Mouse (Mus musculus) midbrain, embryonic 16.5 days (tissue): ENCODE measurements around the gene Il18rap. TPM values are rescaled to one million over a fixed set of nuclear protein-coding genes. Genes with fewer than 3 reads are reported as not detected.
A peak's percentile ranks its signal among the peaks of the same experiment; 100 is the strongest.

Source experiments
- ATAC-seq: fragments of 200-750 bp; cut with Nextera tagmentation; 2 replicates; pipeline ENCODE4 v1.8.0; 2017; ENCODE audit warnings: moderate TSS enrichment
- H3K27ac ChIP-seq: fragments of 300-500 bp; sonication (generic); 2 replicates; pipeline ENCODE4 v1.5.1; 2014; ENCODE audit warnings: mild to moderate bottlenecking, low read length, mixed read lengths
- H3K27me3 ChIP-seq: fragments of 300-500 bp; sonication (generic); 2 replicates; pipeline ENCODE4 v1.6.1; 2014; ENCODE audit warnings: low read depth, low read length, mixed read lengths; ENCODE audit not compliant: control insufficient read depth, insufficient read depth
- H3K36me3 ChIP-seq: fragments of 300-500 bp; sonication (generic); 2 replicates; pipeline ENCODE4 v1.6.1; 2014; ENCODE audit warnings: mild to moderate bottlenecking, low read length, moderate library complexity, mixed read lengths; ENCODE audit not compliant: control insufficient read depth, insufficient read depth
- H3K4me1 ChIP-seq: fragments of 300-500 bp; sonication (generic); 2 replicates; pipeline ENCODE4 v1.6.1; 2014; ENCODE audit warnings: mild to moderate bottlenecking, low read length, mixed read lengths; ENCODE audit not compliant: control insufficient read depth, insufficient read depth
- H3K4me2 ChIP-seq: fragments of 300-500 bp; sonication (generic); 2 replicates; pipeline ENCODE4 v1.6.1; 2014; ENCODE audit warnings: mild to moderate bottlenecking, low read length, mixed read lengths
- H3K4me3 ChIP-seq: fragments of 300-500 bp; sonication (generic); 2 replicates; pipeline ENCODE4 v1.5.1; 2014; ENCODE audit warnings: low read depth, mild to moderate bottlenecking, low read length, moderate library complexity, mixed read lengths
- H3K9ac ChIP-seq: fragments of 300-500 bp; sonication (generic); 2 replicates; pipeline ENCODE4 v1.6.1; 2014; ENCODE audit warnings: low read depth, low read length, mixed read lengths
- H3K9me3 ChIP-seq: fragments of 300-500 bp; sonication (generic); replicated peaks from 2 replicates; pipeline ENCODE4 v1.6.1; 2014; ENCODE audit warnings: mild to moderate bottlenecking, low read length, mixed read lengths; ENCODE audit not compliant: control insufficient read depth, poor library complexity, severe bottlenecking
- WGBS: fragments of 180-500 bp; shearing (Covaris S2); extraction: QIAGEN DNeasy Blood & Tissue Kit; methylation state at CpG from one replicate; pipeline ENCODE4 v1.1.7; 2014; 5-methylcytosine and 5-hydroxymethylcytosine counted together
- polyA plus RNA-seq: library from polyadenylated mRNA; unstranded; fragments of >200 nt; fragmentation: Nextera tagmentation; extraction: Ambion mirVana; gene quantifications from 2 replicates; pipeline ENCODE4 v1.2.1, GENCODE M21; 2015

Il18rap gene
- polyA plus RNA-seq, 1 experiment from 2014 or later: 0.18 TPM

DNA sequence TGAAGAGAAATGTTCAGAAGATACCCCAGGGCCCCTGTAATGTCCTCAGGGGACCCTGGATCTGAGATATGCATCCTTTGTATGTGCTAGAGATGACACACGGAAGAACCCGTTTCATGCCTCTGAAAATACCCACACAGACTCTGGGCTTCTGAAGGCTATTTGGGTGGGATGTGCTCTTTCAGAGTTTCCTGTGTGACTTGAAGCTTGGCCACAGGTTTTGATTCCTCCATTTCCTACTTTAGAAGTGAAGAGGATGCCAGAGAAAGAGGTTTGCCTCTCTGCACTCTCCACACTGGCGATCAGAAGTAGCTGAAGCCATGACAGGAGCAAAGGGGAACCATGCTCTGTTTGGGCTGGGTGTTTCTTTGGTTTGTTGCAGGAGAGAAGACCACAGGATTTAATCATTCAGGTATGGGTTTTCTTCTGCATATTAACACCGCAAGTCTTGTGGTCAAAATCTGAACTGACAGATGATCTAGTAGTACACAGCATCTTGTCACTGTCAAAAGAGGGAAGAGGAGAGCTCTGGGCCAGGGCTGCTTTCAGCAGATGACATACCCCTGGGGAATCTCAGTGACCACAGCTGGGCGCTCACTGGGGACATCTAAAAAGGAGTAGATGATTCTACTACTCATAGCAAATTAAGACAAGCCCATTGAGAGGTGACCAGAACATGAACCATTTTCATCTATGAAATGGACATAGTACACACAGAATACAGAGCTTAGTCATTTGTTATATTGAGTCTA, 9.0 kb downstream of the Il18rap start:
- H3K36me3 ChIP-seq: no peaks in the 10 kb centered on the region
- no peak for ATAC-seq
- no peaks in the 10 kb centered on the region for H3K9me3 ChIP-seq
- no peak overlapping the region for H3K9ac ChIP-seq
- no peaks in the 10 kb centered on the region for H3K4me1 ChIP-seq
- H3K27me3 ChIP-seq: no peaks in the 10 kb centered on the region
- H3K4me3 ChIP-seq: no peak overlapping the region
- no peak overlapping the region for H3K4me2 ChIP-seq
- 88% methylated on average over 5 of the region's 5 CpGs for WGBS
- H3K27ac ChIP-seq: no peak overlapping the region

DNA sequence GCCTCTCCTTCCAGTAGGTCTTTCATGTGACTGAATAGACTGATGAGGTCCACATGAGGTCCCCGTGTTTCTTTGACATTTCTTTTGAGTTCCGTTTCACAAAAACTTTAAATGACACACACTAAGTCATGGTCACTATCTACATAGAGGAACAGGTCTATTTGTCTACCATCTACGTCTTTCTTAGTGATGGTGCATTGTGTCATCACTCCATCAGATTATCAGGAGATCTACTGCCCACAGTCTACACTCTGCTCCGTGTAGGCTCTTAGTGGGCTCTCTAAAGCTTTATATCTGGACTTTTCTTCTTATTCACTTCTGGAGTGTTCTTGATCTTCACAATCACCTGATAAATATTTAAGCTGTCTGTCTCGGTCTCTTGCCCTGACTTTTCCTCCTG, 14.1 kb downstream of the Il18rap start:
- WGBS: 93% methylated on average over 5 of the region's 5 CpGs
- no peak for ATAC-seq

GRCm38 (mm10) chr1:40537577-40537976, 22.4 kb downstream of the Il18rap start:
- Histone ChIP-seq H3K4me3 (no peak overlapping the region), H3K9ac (no peak overlapping the region), H3K4me1 (no peaks in the 10 kb centered on the region), H3K4me2 (no peak overlapping the region), H3K36me3 (no peaks in the 10 kb centered on the region), H3K27ac (no peak overlapping the region), H3K9me3 (no peaks in the 10 kb centered on the region), H3K27me3 (no peaks in the 10 kb centered on the region)
- WGBS: 80% methylated on average over 5 of the region's 5 CpGs
- no peak for ATAC-seq

More for the DNA sequence above, 14.1 kb downstream of the Il18rap start:
- Histone ChIP-seq H3K4me3 (no peak overlapping the region), H3K4me1 (no peaks in the 10 kb centered on the region), H3K27me3 (no peaks in the 10 kb centered on the region), H3K9me3 (no peaks in the 10 kb centered on the region), H3K9ac (no peak overlapping the region), H3K36me3 (no peaks in the 10 kb centered on the region), H3K4me2 (no peak overlapping the region), H3K27ac (no peak overlapping the region)

DNA sequence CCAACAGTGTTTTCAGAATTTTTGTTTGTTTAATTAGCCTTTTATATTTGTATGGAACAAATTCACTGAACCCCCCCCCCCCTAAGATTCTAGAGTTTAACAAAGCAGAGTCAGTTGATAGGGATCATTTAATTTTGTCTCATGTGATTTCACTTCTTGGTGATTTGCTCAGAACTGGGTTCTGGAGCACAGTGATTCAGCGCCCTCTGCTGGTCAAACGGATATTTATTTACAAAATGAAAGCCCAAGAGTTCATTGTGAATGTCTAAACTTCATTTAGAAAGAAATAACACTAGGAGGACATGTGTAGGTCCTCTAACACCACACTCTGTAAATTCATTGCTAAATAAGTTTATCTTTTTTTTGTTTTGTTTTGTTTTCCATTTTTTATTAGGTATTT, 29.5 kb downstream of the Il18rap start:
- peaks cover 4% of the 10 kb centered on the region for H3K4me1 ChIP-seq
- H3K4me2 ChIP-seq: no peak overlapping the region
- peak; percentile 57; the same call in 1 of the 2 replicates for ATAC-seq
- H3K4me3 ChIP-seq: no peak overlapping the region
- no peaks in the 10 kb centered on the region for H3K27me3 ChIP-seq
- no peaks in the 10 kb centered on the region for H3K36me3 ChIP-seq
- no peaks in the 10 kb centered on the region for H3K9me3 ChIP-seq
- 0% methylated on average over 2 of the region's 2 CpGs for WGBS
- no peak overlapping the region for H3K27ac ChIP-seq
- no peak overlapping the region for H3K9ac ChIP-seq

DNA sequence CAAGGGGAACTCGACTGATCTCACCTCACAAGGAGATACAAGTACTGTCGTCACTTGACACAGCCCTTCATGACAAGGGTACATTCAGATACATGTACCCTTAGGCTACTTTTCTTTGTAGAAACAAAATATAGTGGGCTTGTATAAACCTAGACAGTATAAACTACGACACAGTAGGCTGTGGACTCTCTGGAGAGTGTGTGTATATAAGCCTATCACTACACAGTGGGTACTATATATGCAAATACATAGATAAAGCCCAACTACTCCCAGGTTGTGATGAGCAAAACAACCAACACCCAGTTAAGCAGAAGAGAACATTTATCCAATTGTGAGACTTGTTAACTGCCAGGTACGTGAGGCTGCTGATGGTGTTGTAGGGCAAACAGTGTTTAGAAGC, 31.5 kb downstream of the Il18rap start:
- 75% methylated on average over 4 of the region's 4 CpGs for WGBS
- Histone ChIP-seq H3K9me3 (no peaks in the 10 kb centered on the region), H3K36me3 (no peaks in the 10 kb centered on the region), H3K9ac (no peak overlapping the region), H3K27me3 (no peaks in the 10 kb centered on the region), H3K27ac (no peak overlapping the region), H3K4me1 (peaks cover 4% of the 10 kb centered on the region), H3K4me2 (no peak overlapping the region), H3K4me3 (no peak overlapping the region)
- ATAC-seq: 0 out of 2 replicates have a peak, but pooled peaks have one; percentile 59

DNA sequence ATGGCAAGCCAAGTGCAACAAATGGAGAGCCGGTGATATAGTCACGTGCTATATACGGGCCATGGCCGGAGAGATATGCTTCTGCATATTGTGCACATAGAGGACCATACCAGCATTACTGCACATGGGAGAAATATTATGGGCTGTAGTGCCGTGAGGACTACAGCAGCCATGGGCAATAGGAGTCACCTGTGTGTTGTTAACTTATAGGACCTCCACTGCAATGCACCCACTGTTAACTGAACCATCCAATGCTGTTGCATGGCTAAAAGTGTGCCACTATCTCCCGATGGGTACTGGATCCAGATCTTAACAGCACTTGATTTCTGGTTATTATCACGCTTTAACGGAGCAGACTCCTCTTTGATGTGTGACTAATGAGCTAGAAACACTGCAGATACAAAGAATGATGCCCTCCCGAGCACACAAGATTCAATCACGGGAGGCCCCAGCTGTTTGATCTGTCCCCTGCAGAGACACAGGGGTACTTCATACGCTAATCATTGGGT, 32.0 kb downstream of the Il18rap start:
- no peaks in the 10 kb centered on the region for H3K36me3 ChIP-seq
- WGBS: 52% methylated on average over 11 of the region's 11 CpGs
- peak; percentile 75 for ATAC-seq
- no peak overlapping the region for H3K9ac ChIP-seq
- H3K4me2 ChIP-seq: peak overlapping the region; percentile 16; the same call in 1 of the 2 replicates
- no peak overlapping the region for H3K27ac ChIP-seq
- H3K4me3 ChIP-seq: no peak overlapping the region
- H3K4me1 ChIP-seq: peaks cover 4% of the 10 kb centered on the region
- no peaks in the 10 kb centered on the region for H3K9me3 ChIP-seq
- H3K27me3 ChIP-seq: no peaks in the 10 kb centered on the region

GRCm38 (mm10) chr1:40547762-40548161, 32.6 kb downstream of the Il18rap start:
- ATAC-seq: no peak

DNA sequence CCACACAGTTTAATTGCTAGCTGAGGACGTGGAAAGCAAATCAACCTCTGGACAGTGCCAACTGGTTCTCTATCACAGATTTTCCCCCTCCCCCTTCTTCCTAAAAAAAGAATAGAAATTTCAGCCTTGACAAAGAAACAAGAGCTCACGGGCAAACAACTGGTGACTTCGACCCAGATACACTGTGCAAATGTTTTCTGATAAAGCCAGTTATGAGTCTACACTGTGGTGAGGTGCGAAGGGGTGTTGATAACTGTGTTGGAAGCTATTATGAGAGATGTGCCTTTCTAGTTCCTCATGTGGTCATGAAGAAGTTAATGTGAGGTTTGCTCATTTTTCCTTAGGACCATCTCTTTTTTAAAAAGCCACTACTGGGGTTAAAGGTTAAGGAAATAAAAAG, 54.2 kb downstream of the Il18rap start:
- Histone ChIP-seq H3K4me1 (no peaks in the 10 kb centered on the region), H3K4me3 (no peak overlapping the region), H3K9ac (no peak overlapping the region), H3K27ac (no peak overlapping the region), H3K36me3 (no peaks in the 10 kb centered on the region), H3K9me3 (no peaks in the 10 kb centered on the region), H3K27me3 (no peaks in the 10 kb centered on the region), H3K4me2 (no peak overlapping the region)
- WGBS: 86% methylated on average over 4 of the region's 4 CpGs
- no peak for ATAC-seq

More at GRCm38 (mm10) chr1:40547762-40548161, 32.6 kb downstream of the Il18rap start:
- peaks cover 4% of the 10 kb centered on the region for H3K4me1 ChIP-seq
- no peak overlapping the region for H3K27ac ChIP-seq
- no peaks in the 10 kb centered on the region for H3K36me3 ChIP-seq
- no peaks in the 10 kb centered on the region for H3K9me3 ChIP-seq
- H3K9ac ChIP-seq: no peak overlapping the region
- no peak overlapping the region for H3K4me3 ChIP-seq
- 49% methylated on average over 10 of the region's 10 CpGs for WGBS
- no peaks in the 10 kb centered on the region for H3K27me3 ChIP-seq
- H3K4me2 ChIP-seq: peak overlapping the region; percentile 21; the same call in 1 of the 2 replicates

- Histone ChIP-seq H3K27ac (no peak within 1 kb of the TSS), H3K4me1 (peaks cover 2% of the 10 kb centered on the region; the same call in 1 of the 2 replicates), H3K4me2 (peak within 1 kb of the TSS; percentile 38; the same call in 1 of the 2 replicates), H3K36me3 (no peaks in the 10 kb centered on the region), H3K4me3 (0 out of 2 replicates have a peak within 1 kb of the TSS, but pooled peaks have one; percentile 9), H3K27me3 (no peaks in the 10 kb centered on the region), H3K9ac (no peak within 1 kb of the TSS), H3K9me3 (no peaks in the 10 kb centered on the region)
- ATAC-seq: no peak
- WGBS: 14% methylated on average over 7 of the region's 7 CpGs
These were observed 64.6 kb downstream of the Il18rap start, which contains the start of gene Slc9a4 for GRCm38 (mm10) chr1:40579784-40580183. Gene Slc9a4, plus strand, starts transcription at chr1:40580081.
